Mouse (Mus musculus): ENCODE results near the gene Stmn1. TPM values are rescaled to one million over a fixed set of nuclear protein-coding genes. Genes with fewer than 3 reads are reported as not detected.
A peak's percentile ranks its signal among the peaks of the same experiment; 100 is the strongest.

Gene Stmn1
- 10 to 100 TPM; 29.4 to 37.7 TPM for total RNA-seq (2021)
- long read RNA-seq, experiment 1, partial matches to known transcripts, result 0 of 4 reads
- long read RNA-seq, experiment 1, other reads (novel, unspliced or antisense), result 1 of 4 reads
- long read RNA-seq, experiment 2, transcript Stmn1-201 (5 exons, 1,060 nt), result major isoform, 10 of 13 reads
- long read RNA-seq, experiment 2, partial matches to known transcripts, result 2 of 13 reads
- long read RNA-seq, experiment 2, other reads (novel, unspliced or antisense), result 1 of 13 reads

GRCm38 (mm10) chr4:134468215-134468575 lies at the start of gene Stmn1:
Gene Stmn1, plus strand, starts transcription at chr4:134468320.
- intact Hi-C loops (cut with DNase I; ENCODE audit: low total_unique reads), result no loop called here
- DNase-seq, result peak; percentile 95

GRCm38 (mm10) chr4:134421971-134422370 lies 46.1 kb upstream of the Stmn1 start:
- intact Hi-C loops (cut with DNase I; ENCODE audit: low total_unique reads), result no loop called here
- DNase-seq, result no peak

GRCm38 (mm10) chr4:134423949-134424348 lies 44.2 kb upstream of the Stmn1 start:
- DNase-seq, result no peak
- intact Hi-C loops (cut with DNase I; ENCODE audit: low total_unique reads), result no loop called here

GRCm38 (mm10) chr4:134425088-134425487 lies 43.0 kb upstream of the Stmn1 start:
- DNase-seq, result no peak
- intact Hi-C loops (cut with DNase I; ENCODE audit: low total_unique reads), result no loop called here

GRCm38 (mm10) chr4:134430381-134431004 lies 37.6 kb upstream of the Stmn1 start:
- intact Hi-C loops (cut with DNase I; ENCODE audit: low total_unique reads), result no loop called here
- peak; percentile 18 for DNase-seq

- intact Hi-C loops (cut with DNase I; ENCODE audit: low total_unique reads), result no loop called here
- no peak for DNase-seq
Measured at GRCm38 (mm10) chr4:134432686-134433360, 35.3 kb upstream of the Stmn1 start.

DNA sequence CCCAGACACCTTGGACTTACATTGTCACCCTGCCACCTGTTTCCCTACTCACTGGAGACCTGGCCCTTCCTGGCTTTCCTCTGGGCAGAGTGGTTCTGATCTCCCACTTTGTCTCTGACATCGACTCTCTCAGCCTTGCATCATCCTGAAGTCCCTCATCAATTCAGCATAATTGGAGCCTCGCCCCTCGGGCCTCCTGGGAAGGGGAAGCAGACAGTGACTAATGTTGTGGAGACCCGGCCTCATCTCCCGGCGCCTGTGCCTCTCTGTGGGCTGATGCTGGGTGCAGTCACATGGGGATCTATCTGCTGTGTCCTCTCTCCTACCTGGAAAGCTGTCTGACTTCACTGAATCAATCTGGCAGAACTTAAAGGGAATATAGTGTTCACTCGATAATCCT lies 31.9 kb upstream of the Stmn1 start:
- intact Hi-C loops (cut with DNase I; ENCODE audit: low total_unique reads), result no loop called here
- no peak for DNase-seq

DNA sequence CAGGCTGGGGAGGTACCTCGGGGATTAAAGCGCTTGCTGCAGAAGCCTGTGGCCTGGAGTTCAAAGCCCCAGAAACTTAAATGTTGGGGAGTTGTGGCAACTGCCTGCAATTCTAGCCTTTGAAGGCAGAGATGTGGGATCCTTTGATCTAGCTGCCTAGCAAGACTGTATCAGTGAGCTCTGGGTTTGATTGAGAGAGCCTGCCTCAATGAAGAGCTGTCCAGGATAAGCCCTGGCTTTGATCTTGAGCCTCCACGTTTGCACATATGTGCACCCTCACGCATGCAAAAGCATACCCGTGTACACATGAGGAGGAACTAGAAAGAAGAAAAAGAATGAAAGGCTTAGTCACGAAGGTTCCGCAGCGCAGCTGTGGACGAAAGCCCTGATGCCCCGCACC lies 31.5 kb upstream of the Stmn1 start:
- intact Hi-C loops (cut with DNase I; ENCODE audit: low total_unique reads), result no loop called here
- DNase-seq, result no peak

- intact Hi-C loops (cut with DNase I; ENCODE audit: low total_unique reads), result no loop called here
- no peak for DNase-seq
Measured at GRCm38 (mm10) chr4:134439119-134439518, 29.0 kb upstream of the Stmn1 start.

- intact Hi-C loops (cut with DNase I; ENCODE audit: low total_unique reads), result no loop called here
- no peak for DNase-seq
Measured at GRCm38 (mm10) chr4:134439919-134440318, 28.2 kb upstream of the Stmn1 start.

DNA sequence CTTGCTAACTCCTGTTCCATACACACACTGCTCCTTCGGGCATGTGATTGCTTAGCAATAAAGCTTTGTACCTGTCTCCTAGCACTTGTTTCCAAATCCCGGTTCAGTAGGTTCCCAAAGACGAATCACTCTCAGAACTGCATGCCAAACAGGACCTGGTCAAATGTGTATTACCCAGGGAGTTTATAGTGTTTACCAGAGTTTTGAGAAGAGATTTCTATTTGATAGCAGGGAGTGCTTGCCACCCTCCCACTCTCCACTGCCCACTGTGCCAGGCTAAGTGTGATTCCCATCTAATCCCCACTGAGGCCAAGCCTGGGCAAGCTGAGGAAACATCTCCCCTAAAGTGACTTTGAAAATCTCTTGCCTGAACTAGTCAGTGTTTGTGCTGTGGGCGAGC lies 25.9 kb upstream of the Stmn1 start:
- intact Hi-C loops (cut with DNase I; ENCODE audit: low total_unique reads), result no loop called here

GRCm38 (mm10) chr4:134443589-134443988 lies 24.5 kb upstream of the Stmn1 start:
- intact Hi-C loops (cut with DNase I; ENCODE audit: low total_unique reads), result no loop called here
- no peak for DNase-seq

More for the DNA sequence above, 25.9 kb upstream of the Stmn1 start:
- no peak for DNase-seq

- intact Hi-C loops (cut with DNase I; ENCODE audit: low total_unique reads), result no loop called here
- no peak for DNase-seq
Measured at GRCm38 (mm10) chr4:134444949-134445348, 23.2 kb upstream of the Stmn1 start.

GRCm38 (mm10) chr4:134445489-134445888 lies 22.6 kb upstream of the Stmn1 start:
- intact Hi-C loops (cut with DNase I; ENCODE audit: low total_unique reads), result no loop called here
- no peak for DNase-seq

DNA sequence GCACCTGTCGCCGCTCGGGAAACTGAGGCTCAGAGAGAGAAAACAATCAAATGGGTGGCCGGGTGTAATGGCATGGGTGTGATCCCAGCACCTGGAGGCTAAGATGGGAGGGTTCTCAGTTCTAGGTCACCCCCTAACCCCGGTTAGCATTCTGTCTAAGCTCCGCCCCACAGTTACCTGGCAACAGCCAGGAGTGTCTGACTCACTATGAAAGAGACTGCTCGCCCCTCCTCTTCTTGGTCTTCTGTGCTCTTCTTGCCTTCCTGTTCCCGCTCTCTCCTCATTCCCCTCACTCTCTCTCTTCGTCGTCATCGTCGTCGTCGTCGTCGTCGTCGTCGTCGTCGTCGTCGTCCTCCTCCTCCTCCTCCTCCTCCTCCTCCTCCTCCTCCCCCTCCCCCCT lies 20.2 kb upstream of the Stmn1 start:
- intact Hi-C loops (cut with DNase I; ENCODE audit: low total_unique reads), result no loop called here
- no peak for DNase-seq

GRCm38 (mm10) chr4:134449595-134450391 lies 18.3 kb upstream of the Stmn1 start:
- intact Hi-C loops (cut with DNase I; ENCODE audit: low total_unique reads), result no loop called here
- DNase-seq, result no peak

GRCm38 (mm10) chr4:134450392-134451195 lies 17.5 kb upstream of the Stmn1 start:
- DNase-seq, result no peak
- intact Hi-C loops (cut with DNase I; ENCODE audit: low total_unique reads), result no loop called here

- intact Hi-C loops (cut with DNase I; ENCODE audit: low total_unique reads), result no loop called here
- no peak for DNase-seq
Measured at GRCm38 (mm10) chr4:134451484-134451883, 16.6 kb upstream of the Stmn1 start.

GRCm38 (mm10) chr4:134453619-134454400 lies 14.3 kb upstream of the Stmn1 start:
- no peak for DNase-seq
- intact Hi-C loops (cut with DNase I; ENCODE audit: low total_unique reads), result no loop called here
